ENCODE assay signal across 16 mouse cellular contexts in the genomic region with DNA sequence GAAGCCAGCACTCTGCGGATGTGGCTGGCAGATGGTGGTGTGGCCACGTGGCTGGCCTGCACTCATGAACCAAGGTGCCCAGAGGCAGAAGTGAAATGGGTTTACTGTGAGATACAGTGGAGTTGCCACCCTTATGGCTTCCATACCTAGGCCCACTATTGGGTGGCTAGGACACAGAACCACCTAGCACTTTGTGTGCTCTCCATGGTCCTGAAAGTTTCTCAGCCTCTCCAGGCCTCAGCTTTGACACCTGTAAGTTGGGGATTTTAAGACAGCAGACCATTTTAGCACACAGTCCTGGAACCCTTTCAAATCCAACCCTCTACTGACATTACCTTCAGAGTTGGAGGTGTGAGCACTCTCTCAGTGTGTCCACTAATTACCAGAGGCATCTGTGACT. TPM values are rescaled to one million over a fixed set of nuclear protein-coding genes. Genes with fewer than 3 reads are reported as not detected.
DNase-seq lines count a peak whose midpoint lies in the region; ATAC-seq lines count a peak whose summit lies in the region.
"Had no signal": no experiment of that assay in that cellular context is flagged by ENCODE, and none has a peak within 500 bp of the region (broad histone marks: within the 10 kb centered on the region; RNA-seq: fewer than 3 reads in every experiment).

No protein-coding gene starts in this region.

- no peaks in the 10 kb centered on the region for H3K27me3 ChIP-seq in forebrain, embryonic 16.5 days (replicated peaks; ENCODE audit: control insufficient read depth, insufficient read depth, low read length)
- no peaks in the 10 kb centered on the region; the same call in 1 of the 2 replicates for H3K27me3 ChIP-seq in midbrain, embryonic 16.5 days (ENCODE audit: control insufficient read depth, insufficient read depth, low read depth, low read length)
- H3K27me3 ChIP-seq: liver, embryonic 12.5 days; neural tube, embryonic 13.5 days had no signal

- no peak overlapping the region for H3K4me3 ChIP-seq in forebrain, embryonic 16.5 days (replicated peaks; ENCODE audit: low read length)
- no peak overlapping the region for H3K4me3 ChIP-seq in midbrain, embryonic 16.5 days (ENCODE audit: low read depth, low read length)
- H3K4me3 ChIP-seq: embryonic facial prominence, embryonic 13.5 days; liver, embryonic 12.5 days; megakaryocyte, embryonic 14.5 days; neural tube, embryonic 13.5 days had no signal

- H3K4me2 ChIP-seq in forebrain, embryonic 16.5 days (ENCODE audit: low read length) = no peak overlapping the region
- no peak overlapping the region for H3K4me2 ChIP-seq in midbrain, embryonic 16.5 days (ENCODE audit: low read length)
- H3K4me2 ChIP-seq: embryonic facial prominence, embryonic 13.5 days; liver, embryonic 12.5 days; neural tube, embryonic 13.5 days had no signal

- H3K9ac ChIP-seq in forebrain, embryonic 16.5 days (replicated peaks; ENCODE audit: low read depth, low read length) = no peak overlapping the region
- H3K9ac ChIP-seq in midbrain, embryonic 16.5 days (ENCODE audit: low read depth, low read length) = no peak overlapping the region
- H3K9ac ChIP-seq: embryonic facial prominence, embryonic 13.5 days; forebrain, postnatal 0 days; liver, embryonic 12.5 days; neural tube, embryonic 13.5 days had no signal

- peak; percentile 59 for DNase-seq in CD4-positive, CD25-positive, alpha-beta regulatory T cell, adult 2 months (ENCODE audit: low read depth, low spot score)
- DNase-seq in 3T3-L1 (ENCODE audit: low read depth, low spot score) (peak; percentile 67), adipocyte (ENCODE audit: low spot score) (peak; percentile 36)
- DNase-seq in forelimb bud, embryonic 11.5 days (ENCODE audit: low read depth, low spot score) = peak; percentile 68
- no peak for DNase-seq in gastrocnemius, postnatal 36 days
- DNase-seq: forebrain, postnatal 0 days; heart, adult 11 months; heart, postnatal 4 days; kidney, adult 18-20 months had no signal

- no peak overlapping the region for H3K27ac ChIP-seq in forebrain, embryonic 16.5 days (ENCODE audit: low read length)
- H3K27ac ChIP-seq in midbrain, embryonic 16.5 days (ENCODE audit: low read length) = no peak overlapping the region
- H3K27ac ChIP-seq: embryonic facial prominence, embryonic 13.5 days; liver, embryonic 12.5 days; neural tube, embryonic 13.5 days had no signal

- ATAC-seq in CD4-positive, CD25-positive, alpha-beta regulatory T cell, adult 4 months = no peak
- ATAC-seq in forebrain, embryonic 16.5 days = no peak
- ATAC-seq in midbrain, embryonic 16.5 days = no peak
- ATAC-seq: forebrain, postnatal 0 days; liver, embryonic 12.5 days had no signal

- no peaks in the 10 kb centered on the region for H3K9me3 ChIP-seq in forebrain, embryonic 16.5 days (ENCODE audit: control insufficient read depth, low read length)
- no peaks in the 10 kb centered on the region for H3K9me3 ChIP-seq in midbrain, embryonic 16.5 days (replicated peaks; ENCODE audit: control insufficient read depth, low read length, poor library complexity, severe bottlenecking)
- H3K9me3 ChIP-seq: embryonic facial prominence, embryonic 13.5 days; liver, embryonic 12.5 days; megakaryocyte, embryonic 14.5 days; neural tube, embryonic 13.5 days had no signal

- H3K36me3 ChIP-seq in forebrain, embryonic 16.5 days (ENCODE audit: control insufficient read depth, insufficient read depth) = no peaks in the 10 kb centered on the region
- no peaks in the 10 kb centered on the region for H3K36me3 ChIP-seq in midbrain, embryonic 16.5 days (ENCODE audit: control insufficient read depth, insufficient read depth, low read length)
- H3K36me3 ChIP-seq: embryonic facial prominence, embryonic 13.5 days; liver, embryonic 12.5 days; neural tube, embryonic 13.5 days had no signal

- 56% methylated on average over 2 of the region's 2 CpGs for WGBS in forebrain, embryonic 16.5 days
- 57% methylated on average over 2 of the region's 2 CpGs for WGBS in midbrain, embryonic 16.5 days

- intact Hi-C loops in gastrocnemius, postnatal 36 days (cut with DNase I) = no loop called here

- H3K4me1 ChIP-seq in forebrain, embryonic 16.5 days (replicated peaks; ENCODE audit: control insufficient read depth, insufficient read depth, low read length) = no peaks in the 10 kb centered on the region
- H3K4me1 ChIP-seq in midbrain, embryonic 16.5 days (ENCODE audit: control insufficient read depth, insufficient read depth, low read length) = no peaks in the 10 kb centered on the region
- H3K4me1 ChIP-seq: embryonic facial prominence, embryonic 13.5 days; neural tube, embryonic 13.5 days had no signal

RNA-seq across cellular contexts. Expression of a gene that starts 16.3 kb away (rescaled TPM):
- polyA plus RNA-seq in CD4-positive, CD25-positive, alpha-beta regulatory T cell, adult 4 months (2017; shearing (Covaris generic)) = under 1 TPM in 1 of 2 experiments, not detected in 1; 0.32 TPM
- polyA plus RNA-seq in forebrain, embryonic 16.5 days (2015; fragmentation: Nextera tagmentation; extraction: Ambion mirVana) = 6.5 and 9.7 TPM in 2 replicates
- 8.4 and 10.6 TPM in 2 replicates for polyA plus RNA-seq in midbrain, embryonic 16.5 days (2015; fragmentation: Nextera tagmentation; extraction: Ambion mirVana)
- total RNA-seq in gastrocnemius, postnatal 36 days (2021) = under 1 TPM in 1 of 2 experiments, not detected in 1; 0.27 TPM

RNA-seq across cellular contexts. Expression of a gene that starts 36.4 kb away (rescaled TPM):
- polyA plus RNA-seq in CD4-positive, CD25-positive, alpha-beta regulatory T cell, adult 4 months (2017; shearing (Covaris generic)) = 1 to 10 TPM; 4.1 to 4.7 TPM
- 44.7 and 44.8 TPM in 2 replicates for polyA plus RNA-seq in forebrain, embryonic 16.5 days (2015; fragmentation: Nextera tagmentation; extraction: Ambion mirVana)
- polyA plus RNA-seq in midbrain, embryonic 16.5 days (2015; fragmentation: Nextera tagmentation; extraction: Ambion mirVana) = 39.4 and 41.7 TPM in 2 replicates
- total RNA-seq in gastrocnemius, postnatal 36 days (2021) = 1 to 10 TPM; 7.4 to 9.4 TPM

RNA-seq across cellular contexts. Expression of a gene that starts 46.9 kb away (rescaled TPM):
- not detected for polyA plus RNA-seq in CD4-positive, CD25-positive, alpha-beta regulatory T cell, adult 4 months (2017; shearing (Covaris generic))
- 2.5 and 2.8 TPM in 2 replicates for polyA plus RNA-seq in forebrain, embryonic 16.5 days (2015; fragmentation: Nextera tagmentation; extraction: Ambion mirVana)
- 1.7 and 1.9 TPM in 2 replicates for polyA plus RNA-seq in midbrain, embryonic 16.5 days (2015; fragmentation: Nextera tagmentation; extraction: Ambion mirVana)
- 1 to 10 TPM; 1.3 to 1.4 TPM for total RNA-seq in gastrocnemius, postnatal 36 days (2021)

RNA-seq across cellular contexts. Expression of a gene that starts 56.5 kb away (rescaled TPM):
- polyA plus RNA-seq in CD4-positive, CD25-positive, alpha-beta regulatory T cell, adult 4 months (2017; shearing (Covaris generic)) = not detected
- not detected in 2 replicates for polyA plus RNA-seq in forebrain, embryonic 16.5 days (2015; fragmentation: Nextera tagmentation; extraction: Ambion mirVana)
- polyA plus RNA-seq in midbrain, embryonic 16.5 days (2015; fragmentation: Nextera tagmentation; extraction: Ambion mirVana) = 0.08 TPM in 1 of 2 replicates, not detected in the other
- under 1 TPM in 1 of 2 experiments, not detected in 1; 0.08 TPM for total RNA-seq in gastrocnemius, postnatal 36 days (2021)
- total RNA-seq: forebrain, postnatal 0 days; heart, postnatal 4 days had no signal
- polyA plus RNA-seq: embryonic facial prominence, embryonic 13.5 days; forebrain, postnatal 0 days had no signal

Comparison
In these comparisons a context has a peak if more than half of its experiments do, and no peak if none do; other contexts are left out.
1. DNase-seq: peak in CD4-positive, CD25-positive, alpha-beta regulatory T cell, adult 2 months (single experiment), 3T3-L1 (single experiment), adipocyte (single experiment) and forelimb bud, embryonic 11.5 days (single experiment); none in gastrocnemius, postnatal 36 days (0 of 2).